Mouse (Mus musculus) liver, embryonic 14.5 days (tissue): ENCODE results near the gene Cdc123.
"Not testable (repeated sequence)": the region's sequence is repeated elsewhere in the genome, so short reads cannot be mapped to it uniquely, and the experiment has no call there.

ENCODE experiments used
- CTCF ChIP-seq: IDR thresholded peaks from 2 replicates; pipeline ENCODE4 v1.5.1; 2016; ENCODE audit warnings: antibody characterized with exemption, low read depth, control low read depth
- EP300 ChIP-seq: IDR thresholded peaks from 2 replicates; pipeline ENCODE4 v1.6.1; 2016; ENCODE audit warnings: antibody characterized with exemption, low read depth

DNA sequence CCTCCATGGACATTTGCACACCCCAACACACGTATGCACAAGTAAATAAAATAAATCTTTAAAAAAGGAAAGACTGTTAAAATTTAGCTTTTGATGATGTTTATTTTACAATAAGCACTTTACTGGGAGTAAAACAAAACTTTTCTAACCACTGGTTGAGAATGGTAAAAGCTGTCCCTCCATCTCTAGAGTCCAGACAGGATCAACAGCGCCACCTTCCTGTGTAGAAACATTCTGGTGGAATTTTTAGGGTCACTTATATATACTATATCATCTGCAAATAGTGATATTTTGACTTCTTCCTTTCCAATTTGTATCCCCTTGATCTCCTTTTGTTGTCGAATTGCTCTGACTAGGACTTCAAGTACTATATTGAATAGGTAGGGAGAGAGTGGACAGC, 38.8 kb downstream of the Cdc123 start:
- TF ChIP-seq CTCF: peak; percentile 26; the same call in 1 of the 2 replicates
- TF ChIP-seq EP300: not testable (repeated sequence)
